Mouse (Mus musculus) frontal cortex, adult 2 months (tissue): ENCODE data around the gene Dtx3l. TPM values are rescaled to one million over a fixed set of nuclear protein-coding genes. Genes with fewer than 3 reads are reported as not detected.
"Not testable (repeated sequence)": the region's sequence is repeated elsewhere in the genome, so short reads cannot be mapped to it uniquely, and the experiment has no call there.

Experiments
- DNase-seq, 2 experiments: peaks; one replicate each; pipeline ENCODE4 v3.0.0; 2022; ENCODE audit warnings: low spot score in 1 of 2; ENCODE audit errors: extremely low spot score in 1 of 2
- polyA plus RNA-seq: library from polyadenylated mRNA; depleted of rRNA; stranded (reverse); fragments of >200 nt; gene quantifications from 2 replicates; pipeline ENCODE4 v1.2.3, GENCODE M21; 2012

The Dtx3l gene
- polyA plus RNA-seq, 1 experiment = 3.0 TPM

DNA sequence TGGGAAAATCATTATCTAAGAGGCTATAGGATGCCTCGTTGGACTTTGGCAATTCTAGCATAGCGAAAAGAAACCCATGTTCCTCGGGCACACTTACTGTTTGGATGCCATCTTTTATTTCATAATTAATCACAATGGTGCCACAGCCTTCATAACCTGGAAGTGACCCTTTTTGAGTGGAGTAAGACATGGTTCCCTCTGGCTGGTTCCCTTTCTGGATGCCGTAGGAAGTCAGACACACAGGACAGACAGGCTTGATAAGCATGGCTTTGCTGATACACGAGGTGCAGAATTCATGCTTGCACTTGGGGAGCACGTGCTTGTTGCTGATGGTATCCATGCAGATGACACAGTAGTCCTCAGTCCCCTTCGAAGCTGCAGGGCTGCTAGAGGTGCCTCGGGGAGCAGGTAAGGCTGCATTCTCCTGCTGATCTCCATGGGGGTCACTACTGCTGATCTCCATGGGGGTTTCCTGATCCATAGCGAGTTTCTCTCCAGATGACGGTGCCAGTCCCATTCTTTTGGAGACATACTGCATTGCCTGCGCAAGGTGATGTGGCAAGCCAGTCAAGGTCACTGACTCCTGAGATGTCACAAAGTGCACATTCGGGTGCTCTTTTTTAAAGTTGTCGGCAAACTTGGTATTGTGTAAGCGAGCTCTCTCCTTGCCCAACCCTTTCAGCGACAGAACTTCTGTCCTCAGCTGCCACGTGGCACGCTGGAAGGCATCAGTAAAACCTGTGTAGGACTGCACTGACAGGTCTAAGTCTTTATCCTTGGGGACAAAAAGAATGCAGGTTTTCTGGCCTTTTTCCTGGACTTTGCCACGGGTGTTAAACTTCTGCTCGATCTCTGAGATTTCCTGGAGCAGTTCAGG, 6.5 kb downstream of the Dtx3l start:
- no peak for DNase-seq

DNA sequence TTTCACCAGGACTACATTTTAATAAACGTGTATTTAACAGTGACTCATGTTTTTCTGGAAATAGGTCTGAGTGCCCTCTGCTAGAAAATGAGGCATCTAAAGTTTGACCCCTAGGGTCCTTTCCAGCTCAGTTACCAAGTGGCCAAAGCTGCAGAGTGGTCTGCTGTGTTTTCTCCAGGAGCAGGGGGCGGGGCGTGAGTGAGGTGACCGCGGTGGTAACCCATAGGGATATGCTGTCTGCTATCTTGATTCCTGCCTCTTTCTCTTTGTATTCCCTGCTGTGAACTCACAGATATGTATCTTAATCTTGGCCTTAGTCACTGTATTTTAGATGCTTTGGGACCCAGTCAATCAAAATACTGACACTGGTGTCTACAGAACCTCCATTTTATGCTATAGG, 14.6 kb downstream of the Dtx3l start:
- no peak for DNase-seq

DNA sequence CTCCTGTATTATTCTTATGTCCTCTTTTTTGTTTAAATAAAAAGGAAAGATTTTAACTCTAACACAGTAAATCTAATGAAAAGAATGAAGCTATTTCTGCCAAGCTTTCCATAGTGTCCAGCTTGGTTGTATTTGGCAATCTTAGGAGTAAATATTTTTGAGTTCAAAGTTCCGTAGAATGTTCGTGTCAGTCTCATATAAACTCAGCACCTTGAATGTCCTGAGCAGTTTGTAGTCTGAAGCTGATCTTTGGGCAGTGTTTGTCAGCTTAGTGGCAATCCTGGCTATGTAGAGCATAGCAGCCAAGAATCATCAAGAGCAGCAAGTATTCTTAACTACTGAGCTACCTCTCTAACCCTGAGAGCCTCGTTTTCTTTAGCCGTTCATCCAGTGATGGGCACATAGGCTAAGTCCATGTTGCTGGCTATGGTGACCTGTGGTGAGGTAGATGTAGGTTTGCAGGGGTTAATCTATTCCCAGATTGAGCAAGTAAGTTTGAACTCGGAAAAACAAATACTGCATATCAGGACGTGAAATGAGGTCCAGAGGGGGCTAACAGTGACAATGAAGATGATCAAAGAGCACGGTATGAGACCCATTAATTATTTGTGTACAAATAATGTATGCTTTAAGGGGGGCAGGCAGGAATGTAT, 15.3 kb downstream of the Dtx3l start:
- DNase-seq = no peak

DNA sequence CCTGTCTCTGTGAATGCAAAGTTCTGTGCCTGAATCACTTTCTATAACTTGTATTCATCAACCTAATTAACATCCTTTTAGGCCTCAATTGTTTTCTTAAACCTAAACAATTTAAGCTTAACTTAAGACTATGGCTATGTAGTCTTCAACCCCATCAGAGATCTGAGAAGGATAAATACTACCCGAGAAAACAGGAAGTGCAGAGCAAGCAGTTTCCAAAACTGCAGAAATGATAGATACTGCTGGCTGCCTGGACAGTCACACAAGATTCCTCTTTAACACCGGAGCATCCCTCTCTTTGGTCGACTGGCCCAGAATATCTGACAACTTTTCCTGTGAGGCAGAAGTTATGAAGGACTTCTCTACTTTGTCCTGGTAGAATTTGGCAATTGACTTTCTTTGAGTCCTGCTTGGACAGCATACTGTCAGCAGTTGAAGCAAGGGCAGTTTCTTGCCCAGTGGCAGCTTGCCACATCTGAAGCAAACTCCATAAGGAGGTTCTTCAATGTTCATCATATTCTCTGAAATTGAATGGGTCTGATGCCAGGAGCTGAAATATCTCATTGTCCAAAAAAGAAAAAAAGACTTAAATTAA, 16.6 kb downstream of the Dtx3l start:
- DNase-seq = no peak

DNA sequence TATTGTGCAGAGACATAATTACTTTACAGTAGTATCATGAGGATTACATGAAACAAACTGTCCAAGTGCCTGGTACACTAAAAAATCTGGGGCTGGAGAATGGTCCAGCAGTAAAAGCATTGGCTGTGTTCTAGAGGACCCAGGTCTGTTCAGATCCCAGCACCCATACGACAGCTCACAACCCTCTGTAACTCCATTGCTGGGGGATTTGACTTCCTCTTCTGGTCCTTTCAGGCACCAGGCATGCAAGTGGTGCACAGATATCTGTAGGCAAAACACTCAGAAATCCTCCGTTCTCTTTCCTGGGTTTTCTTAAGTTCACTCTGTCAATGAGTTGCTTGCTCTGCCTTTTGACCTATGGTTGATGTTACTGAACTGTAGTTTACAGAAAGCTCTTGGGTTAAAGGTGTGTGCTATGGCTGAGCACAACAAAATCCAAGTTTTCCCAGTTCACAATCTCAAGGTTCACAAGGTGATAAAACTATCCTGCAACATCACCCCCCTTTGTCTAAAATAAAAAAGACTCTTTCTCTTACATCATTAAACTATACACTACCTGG, 17.2 kb downstream of the Dtx3l start:
- no peak for DNase-seq

DNA sequence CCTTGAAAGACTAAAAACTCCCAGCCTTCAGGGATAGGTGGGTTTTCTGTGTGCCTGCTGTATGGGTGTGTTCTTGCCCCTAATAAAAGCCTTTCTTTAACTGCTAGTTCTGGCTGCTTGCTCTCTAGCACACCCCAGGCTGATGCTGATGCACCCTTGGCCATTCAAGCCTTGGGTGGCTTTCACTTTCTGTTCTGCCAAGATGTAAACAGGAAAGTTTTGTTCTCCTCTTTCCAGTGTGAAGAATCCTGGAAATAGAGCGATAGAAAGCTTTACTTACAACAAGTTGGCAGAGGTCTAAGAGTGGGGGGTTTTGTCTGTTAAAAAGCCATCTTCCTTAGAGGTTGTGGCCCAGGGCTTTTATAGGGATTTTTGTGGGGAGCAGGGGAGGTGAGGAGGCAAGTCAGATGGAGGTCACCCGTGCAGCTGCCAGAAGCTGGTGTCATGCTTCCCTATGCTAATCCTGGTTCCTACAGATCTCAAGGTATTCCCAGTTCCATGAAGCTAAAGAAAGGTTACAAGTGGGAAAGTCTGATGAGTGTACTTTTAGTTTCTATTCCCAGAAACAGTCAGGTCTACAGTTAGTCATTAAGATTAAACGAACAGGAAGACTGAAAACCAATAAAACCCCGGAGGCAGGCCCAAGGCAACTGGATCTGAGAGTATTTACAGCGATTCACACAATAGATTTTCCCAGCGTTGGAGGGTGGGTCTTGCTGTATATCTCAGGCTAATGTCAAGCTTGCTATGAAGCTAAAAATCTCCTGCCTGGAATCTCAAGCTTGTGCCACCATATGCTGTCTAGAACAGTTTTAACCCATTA, 20.0 kb downstream of the Dtx3l start:
- DNase-seq = no peak

DNA sequence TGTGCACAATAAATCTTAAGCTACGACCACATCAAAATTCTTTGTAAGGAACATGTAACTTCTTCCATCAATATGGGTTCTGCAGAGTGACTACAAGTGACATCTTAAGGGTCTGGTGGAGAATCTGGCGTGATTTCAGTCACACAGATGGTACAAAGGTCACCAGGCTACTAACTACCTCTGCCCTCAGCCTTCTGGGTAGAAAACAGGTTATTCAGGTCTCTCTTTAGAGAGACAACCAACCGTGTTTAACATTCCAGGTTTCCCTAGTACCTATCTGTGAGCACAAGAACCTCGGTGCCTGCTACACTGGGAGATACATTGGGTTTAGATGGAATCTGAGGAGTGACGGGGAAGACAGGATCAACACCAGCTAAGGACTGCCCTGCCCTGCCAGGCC, 24.6 kb downstream of the Dtx3l start:
- DNase-seq = no peak

DNA sequence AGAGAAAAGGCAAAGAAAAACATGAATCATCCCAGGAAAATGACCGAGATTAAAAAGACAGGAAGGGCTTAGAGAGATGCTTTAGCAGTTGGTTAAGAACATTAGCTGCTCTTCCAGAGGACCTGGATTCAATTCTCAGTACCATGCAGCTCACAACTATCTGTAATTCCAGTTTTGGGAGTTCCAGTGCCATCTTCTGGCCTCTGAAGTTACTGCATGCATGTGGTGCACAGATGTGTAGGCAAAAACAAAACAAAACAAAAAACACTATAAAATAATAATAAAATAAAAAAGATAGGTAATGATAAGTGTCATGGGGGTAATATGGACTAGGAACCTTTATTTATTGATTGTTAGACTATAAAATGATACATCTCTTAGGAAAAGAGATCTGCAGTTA, 25.4 kb downstream of the Dtx3l start:
- DNase-seq = no peak

DNA sequence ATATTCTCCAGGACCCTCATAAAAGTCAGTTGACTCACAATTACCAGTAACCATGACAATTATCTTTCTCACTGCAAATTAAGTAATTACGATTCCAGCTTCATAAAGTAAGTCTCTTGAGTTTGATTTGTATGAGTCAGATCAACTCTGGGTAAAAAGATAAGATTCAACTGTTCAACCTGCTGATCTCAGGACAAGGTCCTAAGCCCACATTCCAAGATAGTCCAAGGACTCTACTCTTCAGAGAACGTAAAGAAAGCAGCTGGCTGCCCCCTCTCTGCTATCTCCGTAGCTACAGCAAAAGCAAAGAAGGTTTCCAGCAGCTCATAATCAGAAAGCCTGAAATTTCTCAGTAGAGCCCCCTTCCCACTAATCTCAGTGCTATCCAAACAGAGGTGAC, 27.5 kb downstream of the Dtx3l start:
- DNase-seq = no peak

DNA sequence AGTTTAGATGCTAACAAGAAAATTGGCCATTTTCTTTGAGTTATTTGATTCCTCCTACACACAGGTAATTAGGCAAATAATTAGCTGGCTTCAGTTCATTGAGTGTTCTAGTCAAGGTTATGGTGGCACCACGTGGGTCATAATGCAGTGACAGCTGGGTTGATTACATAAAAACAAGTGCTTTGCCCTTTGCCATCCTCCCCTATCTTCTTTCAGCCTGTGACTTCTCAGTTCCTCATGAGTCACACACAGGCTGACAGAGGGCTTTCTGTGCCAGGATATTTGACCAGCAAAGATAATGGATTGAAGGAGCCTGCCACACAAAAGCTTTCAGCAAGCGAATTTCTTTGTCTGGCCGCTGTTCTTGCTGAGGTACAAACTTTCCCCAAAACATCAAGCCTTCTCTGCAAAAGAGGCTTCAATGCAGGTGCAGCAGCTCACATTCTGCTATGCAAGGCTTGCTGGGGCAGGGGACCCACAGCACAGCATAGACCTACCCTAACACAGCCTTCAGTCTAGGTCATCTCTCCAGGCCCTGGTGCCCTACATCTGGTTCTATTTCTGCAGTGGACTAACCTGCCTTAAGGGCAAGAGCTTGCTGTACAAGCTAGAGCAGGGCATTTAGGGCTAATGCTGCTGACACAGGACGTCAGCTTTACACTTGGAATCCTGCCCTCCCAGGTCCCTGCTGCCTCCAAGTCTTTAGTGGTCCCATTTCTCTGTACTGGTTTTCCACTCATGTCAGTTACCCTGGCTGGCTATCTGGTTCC, 31.3 kb downstream of the Dtx3l start:
- no peak for DNase-seq

DNA sequence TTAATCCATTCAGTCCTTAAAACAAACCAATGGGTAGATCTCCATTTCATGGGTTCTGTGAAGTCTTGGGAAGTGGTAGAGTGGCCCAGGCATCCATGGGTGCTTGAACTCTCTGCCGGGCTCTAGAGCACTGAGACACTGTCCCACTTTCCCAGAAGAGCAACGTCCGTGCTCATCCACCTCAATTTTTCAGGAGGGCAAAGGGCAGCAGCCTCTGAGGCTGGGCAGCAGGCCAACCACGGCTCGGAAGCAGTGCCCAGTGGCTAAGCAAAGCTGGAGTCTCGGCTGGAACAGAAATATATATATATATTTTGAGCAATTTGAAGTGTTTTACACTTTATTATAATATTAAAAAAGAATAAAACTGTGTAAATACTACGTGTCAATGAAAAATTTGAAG, 32.1 kb downstream of the Dtx3l start:
- DNase-seq = no peak

DNA sequence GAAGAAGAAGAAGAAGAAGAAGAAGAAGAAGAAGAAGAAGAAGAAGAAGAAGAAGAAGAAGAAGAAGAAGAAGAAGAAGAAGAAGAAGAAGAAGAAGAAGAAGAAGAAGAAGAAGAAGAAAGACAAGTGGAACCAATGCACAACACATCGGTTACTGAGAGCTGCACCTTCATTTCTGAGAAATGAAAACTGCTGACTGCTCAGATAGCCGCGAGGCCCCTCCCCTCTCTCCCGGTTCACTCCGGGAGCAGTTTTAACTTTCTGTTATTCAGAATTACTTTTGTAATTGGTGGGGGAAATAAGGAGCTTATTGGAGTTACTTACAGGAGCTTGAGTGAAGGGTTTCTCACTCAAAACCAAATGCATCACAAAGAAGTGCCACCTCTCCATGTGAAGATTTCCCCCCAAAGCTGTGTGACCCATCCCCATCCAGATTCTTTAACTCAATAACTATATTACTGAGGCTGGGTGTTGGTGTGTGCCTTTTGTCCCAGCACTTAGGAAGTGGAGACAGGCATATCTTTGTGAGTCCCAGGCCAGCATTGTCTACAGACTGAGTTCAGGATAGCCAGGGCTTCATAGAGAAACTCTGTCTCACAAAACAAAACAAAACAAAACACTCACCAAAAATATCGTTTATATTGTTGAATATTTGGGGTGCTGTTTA, 33.0 kb downstream of the Dtx3l start:
- DNase-seq = no peak

DNA sequence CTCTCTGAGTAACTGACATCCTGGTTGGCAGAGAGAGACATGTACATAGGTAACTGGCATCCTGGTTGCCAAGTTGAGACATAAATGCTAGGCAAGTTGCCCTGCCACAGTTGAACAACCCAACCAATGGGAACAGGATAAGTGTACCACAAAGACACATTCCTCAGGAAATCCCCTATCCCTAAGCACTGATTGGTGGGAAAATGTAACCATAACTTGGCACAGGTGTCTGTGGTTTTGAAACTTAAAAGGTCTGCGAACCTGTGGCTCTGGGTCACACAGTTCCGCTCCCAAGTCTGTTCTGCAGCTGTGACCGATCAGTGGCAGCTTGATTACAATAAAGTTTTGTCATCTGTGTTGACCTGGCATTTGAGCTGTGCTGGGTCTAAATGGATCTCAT, 33.6 kb downstream of the Dtx3l start:
- no peak for DNase-seq

DNA sequence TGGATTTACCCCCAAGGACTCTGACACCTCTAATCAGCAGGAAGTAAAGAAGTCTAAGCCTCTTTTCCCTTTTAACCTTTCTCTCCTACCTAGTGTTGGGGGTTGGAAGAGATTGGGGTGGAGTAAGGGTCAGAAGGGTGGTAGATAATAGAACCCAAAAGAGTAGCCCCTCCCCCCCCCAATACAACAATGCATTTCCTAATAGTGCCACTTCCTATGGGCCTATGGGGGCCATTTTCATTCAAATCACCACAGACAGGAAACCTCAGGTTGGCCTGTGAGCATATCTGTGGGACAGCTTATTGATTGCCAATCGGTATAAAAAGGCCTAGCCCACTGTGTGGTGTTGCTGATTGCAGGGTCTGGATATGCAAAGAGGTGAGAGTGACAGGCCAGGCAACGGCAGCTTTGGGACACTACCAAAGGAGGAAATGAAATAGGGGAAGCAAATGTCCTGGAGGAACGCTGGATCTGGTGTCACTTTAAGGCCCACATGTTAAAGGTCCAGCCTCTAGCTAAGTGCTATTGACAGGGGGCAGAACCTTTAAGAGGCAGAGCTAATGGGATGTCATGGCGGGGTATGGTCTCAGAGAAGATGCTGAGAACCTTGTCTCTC, 34.7 kb downstream of the Dtx3l start:
- DNase-seq = no peak

DNA sequence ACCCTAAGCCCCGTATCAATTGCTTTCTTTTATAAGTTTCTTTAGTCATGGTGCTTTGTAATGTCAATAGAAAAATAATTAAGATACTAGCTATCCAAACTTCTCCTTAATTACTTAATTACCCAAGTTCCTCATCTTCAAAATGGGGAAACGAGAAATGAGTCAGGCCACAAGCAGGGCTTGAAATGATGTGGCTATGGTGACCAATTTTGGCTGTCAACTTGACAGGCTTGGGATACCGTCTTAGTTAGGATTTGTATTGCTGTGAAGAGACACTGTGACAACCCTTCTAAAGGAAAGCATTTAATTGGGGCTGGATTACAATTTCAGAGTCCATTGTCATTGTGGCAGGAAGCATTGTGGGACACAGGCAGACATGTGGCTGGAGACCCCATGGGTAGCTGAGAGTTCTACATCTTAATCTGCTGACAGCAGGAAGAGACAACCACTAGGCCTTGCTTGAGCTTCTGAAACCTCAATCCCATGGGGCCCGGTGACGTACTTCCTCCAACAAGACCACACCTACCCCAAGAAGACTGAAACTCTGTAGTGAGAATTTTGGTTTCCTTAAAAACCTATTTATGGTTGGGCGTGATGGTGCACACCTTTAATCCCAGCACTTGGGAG, 35.8 kb downstream of the Dtx3l start:
- DNase-seq = no peak

DNA sequence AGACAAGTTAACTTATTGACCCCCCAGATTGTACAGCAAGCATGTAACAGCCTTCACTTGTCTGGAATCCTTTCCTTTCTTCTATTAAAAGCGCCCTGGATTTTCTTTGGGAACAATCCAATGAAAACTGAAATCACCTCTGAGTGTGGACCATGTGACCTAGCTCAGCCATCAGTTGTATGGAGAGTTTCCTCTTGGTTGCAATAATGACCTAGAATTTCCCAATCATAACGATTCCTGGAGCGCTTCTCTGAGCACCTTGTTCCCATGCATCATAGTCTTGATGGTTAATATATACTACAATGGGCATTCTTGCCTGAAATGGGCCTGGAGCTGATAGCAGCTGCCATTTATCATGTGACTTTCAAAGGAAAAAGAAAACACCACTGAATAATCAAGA, 38.4 kb downstream of the Dtx3l start:
- no peak for DNase-seq

DNA sequence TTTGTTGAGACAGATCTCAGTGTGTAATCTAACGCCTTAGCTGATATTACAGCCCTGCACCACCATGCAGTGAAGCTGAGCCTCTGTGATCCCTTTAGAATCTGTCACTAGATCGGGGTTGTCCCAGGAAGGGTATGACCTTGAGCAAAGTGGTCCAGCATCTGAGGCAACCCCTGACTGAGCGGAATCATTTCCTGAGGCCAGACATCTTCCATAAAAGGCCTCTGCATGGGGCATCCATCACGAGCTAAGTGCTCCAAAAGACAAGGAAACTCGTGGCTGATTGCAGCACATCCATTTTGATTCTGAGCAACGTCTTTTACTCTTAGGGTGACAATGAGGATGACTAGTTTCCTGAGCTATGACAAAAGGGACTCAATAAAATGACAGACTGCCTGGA, 44.0 kb downstream of the Dtx3l start:
- no peak for DNase-seq

DNA sequence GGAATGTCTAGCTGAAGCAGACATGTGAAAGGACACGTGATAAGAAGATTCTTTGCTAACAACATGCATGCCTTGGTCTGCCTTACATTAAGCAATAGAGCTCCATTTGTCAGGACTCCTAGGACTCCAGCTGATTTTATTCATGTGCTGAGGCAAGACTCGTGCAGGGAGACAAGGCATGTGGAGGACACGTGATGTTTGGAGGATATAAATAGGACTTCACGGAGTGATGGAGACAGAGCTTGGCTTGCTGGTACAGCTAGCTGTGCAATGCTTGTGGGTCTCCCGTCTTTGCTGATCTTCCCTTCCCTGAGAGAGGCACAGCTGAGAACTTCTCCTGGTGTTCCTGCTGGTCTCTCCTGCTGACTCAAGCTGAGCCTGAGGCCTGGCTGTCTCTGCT, 47.3 kb downstream of the Dtx3l start:
- DNase-seq = not testable (repeated sequence)

DNA sequence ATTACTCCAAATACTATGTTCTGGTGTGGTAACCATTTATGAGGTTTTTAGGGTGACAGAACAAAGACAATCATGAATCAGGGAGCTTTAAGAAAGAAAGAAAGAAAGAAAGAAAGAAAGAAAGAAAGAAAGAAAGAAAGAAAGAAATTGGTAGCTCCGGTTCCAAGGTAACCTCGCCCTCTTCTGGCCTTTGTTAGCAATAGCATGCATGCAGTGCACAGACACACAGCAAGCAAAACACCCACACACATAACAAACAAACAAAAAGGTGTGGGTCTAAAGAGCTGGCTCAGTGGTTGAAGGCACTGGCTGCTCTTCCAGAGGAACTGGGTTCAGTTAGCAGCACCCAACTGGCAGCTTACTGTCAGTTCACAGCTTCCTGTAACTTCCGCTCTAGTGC, 48.3 kb downstream of the Dtx3l start:
- DNase-seq = no peak
